Mouse (Mus musculus) bone marrow macrophage, adult 2 months (primary cell): ENCODE data around the gene Ccdc58. TPM values are rescaled to one million over a fixed set of nuclear protein-coding genes. Genes with fewer than 3 reads are reported as not detected.
"Not testable (repeated sequence)": the region's sequence is repeated elsewhere in the genome, so short reads cannot be mapped to it uniquely, and the experiment has no call there.

Experiments
- H3K27ac ChIP-seq: 2 replicates; pipeline ENCODE4 v1.5.1; 2012; ENCODE audit warnings: low read depth, low read length; ENCODE audit not compliant: insufficient read depth
- H3K4me1 ChIP-seq: 2 replicates; pipeline ENCODE4 v1.6.1; 2012; ENCODE audit warnings: low read length; ENCODE audit not compliant: control insufficient read depth, insufficient read depth
- H3K4me3 ChIP-seq: 2 replicates; pipeline ENCODE4 v1.5.1; 2012; ENCODE audit warnings: mild to moderate bottlenecking, low read length, moderate library complexity; ENCODE audit not compliant: insufficient read depth
- CTCF ChIP-seq: IDR thresholded peaks from 2 replicates; pipeline ENCODE4 v1.5.1; 2012; ENCODE audit warnings: low read depth, mild to moderate bottlenecking, low read length, moderate library complexity
- POLR2A ChIP-seq: IDR thresholded peaks from 2 replicates; pipeline ENCODE4 v1.6.1; 2012; ENCODE audit warnings: mild to moderate bottlenecking, low read depth, low read length, borderline replicate concordance
- polyA plus RNA-seq: library from polyadenylated mRNA; stranded (reverse); fragments of >200 nt; gene quantifications from 2 replicates; pipeline ENCODE4 v1.2.4, GENCODE M21; 2012; ENCODE audit not compliant: missing spikeins, insufficient read depth, insufficient read length

The Ccdc58 gene
- polyA plus RNA-seq, 1 experiment: 19.6 TPM

GRCm38 (mm10) chr16:36101526-36101925 lies 30.0 kb downstream of the Ccdc58 start:
- H3K27ac ChIP-seq: no peak overlapping the region
- H3K4me3 ChIP-seq: no peak overlapping the region
- no peaks in the 10 kb centered on the region for H3K4me1 ChIP-seq
- TF ChIP-seq POLR2A (no peak), CTCF (no peak)

DNA sequence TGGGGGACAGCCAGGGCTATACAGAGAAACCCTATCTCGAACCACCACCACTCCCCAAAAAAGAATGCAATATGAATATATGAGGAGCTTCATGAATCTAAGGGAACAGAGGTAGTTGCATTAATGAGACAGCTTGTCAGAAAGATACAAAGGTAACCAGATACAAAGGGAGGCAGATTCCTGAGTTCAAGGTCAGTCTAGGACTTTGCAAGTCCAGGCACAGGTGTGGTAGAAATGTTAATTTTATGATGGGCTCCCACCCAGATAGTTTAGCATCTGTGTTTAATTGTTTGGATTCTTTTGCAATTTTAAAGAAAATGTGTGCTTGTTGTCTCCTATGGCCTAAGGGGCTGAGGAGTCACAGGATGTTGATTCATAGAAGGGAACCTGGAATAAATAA lies 30.7 kb downstream of the Ccdc58 start:
- Histone ChIP-seq H3K4me1 (no peaks in the 10 kb centered on the region), H3K27ac (no peak overlapping the region), H3K4me3 (no peak overlapping the region)
- TF ChIP-seq POLR2A: no peak
- TF ChIP-seq CTCF: no peak

- not testable (repeated sequence) for H3K27ac ChIP-seq, H3K4me1 ChIP-seq, H3K4me3 ChIP-seq
These were observed 40.0 kb downstream of the Ccdc58 start for GRCm38 (mm10) chr16:36111486-36111885.

GRCm38 (mm10) chr16:36115751-36116150 lies 44.3 kb downstream of the Ccdc58 start:
- H3K27ac ChIP-seq, H3K4me1 ChIP-seq, H3K4me3 ChIP-seq: not testable (repeated sequence)

GRCm38 (mm10) chr16:36128092-36128491 lies 56.6 kb downstream of the Ccdc58 start:
- Histone ChIP-seq H3K27ac (no peak overlapping the region), H3K4me3 (no peak overlapping the region)
- TF ChIP-seq CTCF (no peak), POLR2A (no peak)

GRCm38 (mm10) chr16:36131141-36131540 lies 59.7 kb downstream of the Ccdc58 start, which contains the start of gene Csta1:
Gene Csta1 (minus strand): TSS chr16:36131241.
- Histone ChIP-seq H3K4me1 (no peaks in the 10 kb centered on the region), H3K4me3 (no peak within 1 kb of the TSS), H3K27ac (no peak within 1 kb of the TSS)
- TF ChIP-seq POLR2A (no peak), CTCF (no peak)

More at GRCm38 (mm10) chr16:36128092-36128491, 56.6 kb downstream of the Ccdc58 start:
- no peaks in the 10 kb centered on the region for H3K4me1 ChIP-seq

- H3K4me1 ChIP-seq: no peaks in the 10 kb centered on the region
- no peak for TF ChIP-seq POLR2A
- no peak for TF ChIP-seq CTCF
- H3K27ac ChIP-seq: no peak overlapping the region
- no peak overlapping the region for H3K4me3 ChIP-seq
These were observed 66.7 kb downstream of the Ccdc58 start for GRCm38 (mm10) chr16:36138201-36138600.

Other genes starting within 250 kb of the Ccdc58 start
- 134 and 148 TPM in 2 replicates for gene Parp14, start 200.1 kb upstream of the Ccdc58 start, polyA plus RNA-seq
- gene Parp9, start 133.2 kb upstream of the Ccdc58 start, polyA plus RNA-seq: 72.8 and 78.7 TPM in 2 replicates
- gene Dtx3l, start 132.5 kb upstream of the Ccdc58 start, polyA plus RNA-seq: 63.1 and 64.2 TPM in 2 replicates
- gene Kpna1, start 92.9 kb upstream of the Ccdc58 start, polyA plus RNA-seq: 23.4 and 26.4 TPM in 2 replicates
- gene Wdr5b, start 30.5 kb upstream of the Ccdc58 start, polyA plus RNA-seq: 5.5 and 6.9 TPM in 2 replicates
- 49.2 and 57.1 TPM in 2 replicates for gene Fam162a, start 91 bp upstream of the Ccdc58 start, polyA plus RNA-seq
- not detected in 2 replicates for gene Csta1, start 59.6 kb downstream of the Ccdc58 start, polyA plus RNA-seq
- not detected in 2 replicates for gene Stfa2l1, start 85.1 kb downstream of the Ccdc58 start, polyA plus RNA-seq
- gene Gm5483, start 112.5 kb downstream of the Ccdc58 start, polyA plus RNA-seq: 0.43 TPM in 1 of 2 replicates, not detected in the other
- gene Gm5416, start 138.7 kb downstream of the Ccdc58 start, polyA plus RNA-seq: not detected in 2 replicates
- gene 2010005H15Rik, start 149.8 kb downstream of the Ccdc58 start, polyA plus RNA-seq: not detected in 2 replicates
- gene Stfa1, start 205.3 kb downstream of the Ccdc58 start, polyA plus RNA-seq: not detected in 2 replicates